Mouse (Mus musculus): ENCODE measurements around the gene Pus3.
A peak's percentile ranks its signal among the peaks of the same experiment; 100 is the strongest.

The Pus3 gene

GRCm38 (mm10) chr9:35558257-35559008 lies at the start of gene Pus3, which contains the start of gene Ddx25:
TSS of gene Pus3 (plus strand) at chr9:35558595.
TSS of gene Ddx25 (minus strand) at chr9:35558528.
- DNase-seq (ENCODE audit: low spot score) = peak; percentile 26

- DNase-seq (ENCODE audit: low spot score) = no peak
Observed at GRCm38 (mm10) chr9:35513900-35514299, 44.5 kb upstream of the Pus3 start.

- no peak for DNase-seq (ENCODE audit: low spot score)
Observed at GRCm38 (mm10) chr9:35516182-35516581, 42.2 kb upstream of the Pus3 start.

GRCm38 (mm10) chr9:35516711-35517110 lies 41.7 kb upstream of the Pus3 start:
- DNase-seq (ENCODE audit: low spot score) = no peak

- no peak for DNase-seq (ENCODE audit: low spot score)
Observed at GRCm38 (mm10) chr9:35518169-35518568, 40.2 kb upstream of the Pus3 start, which contains the start of gene Gm1113. TSS of gene Gm1113 (minus strand) at chr9:35518269.

GRCm38 (mm10) chr9:35520631-35521348 lies 37.6 kb upstream of the Pus3 start:
- DNase-seq (ENCODE audit: low spot score) = no peak

GRCm38 (mm10) chr9:35522241-35522640 lies 36.2 kb upstream of the Pus3 start:
- DNase-seq (ENCODE audit: low spot score) = no peak

- no peak for DNase-seq (ENCODE audit: low spot score)
Observed at GRCm38 (mm10) chr9:35522821-35523515, 35.4 kb upstream of the Pus3 start.

GRCm38 (mm10) chr9:35523541-35523940 lies 34.9 kb upstream of the Pus3 start:
- peak; percentile 37 for DNase-seq (ENCODE audit: low spot score)

GRCm38 (mm10) chr9:35523941-35524411 lies 34.4 kb upstream of the Pus3 start:
- peak; percentile 62 for DNase-seq (ENCODE audit: low spot score)

- DNase-seq (ENCODE audit: low spot score) = no peak
Observed at GRCm38 (mm10) chr9:35529141-35529540, 29.3 kb upstream of the Pus3 start.

GRCm38 (mm10) chr9:35529796-35530195 lies 28.6 kb upstream of the Pus3 start:
- DNase-seq (ENCODE audit: low spot score) = no peak

GRCm38 (mm10) chr9:35533266-35533665 lies 25.1 kb upstream of the Pus3 start:
- no peak for DNase-seq (ENCODE audit: low spot score)

GRCm38 (mm10) chr9:35535110-35535509 lies 23.3 kb upstream of the Pus3 start:
- no peak for DNase-seq (ENCODE audit: low spot score)

- DNase-seq (ENCODE audit: low spot score) = no peak
Observed at GRCm38 (mm10) chr9:35535876-35536275, 22.5 kb upstream of the Pus3 start.

- no peak for DNase-seq (ENCODE audit: low spot score)
Observed at GRCm38 (mm10) chr9:35539001-35539750, 19.2 kb upstream of the Pus3 start.

GRCm38 (mm10) chr9:35541024-35541423 lies 17.4 kb upstream of the Pus3 start:
- DNase-seq (ENCODE audit: low spot score) = no peak

GRCm38 (mm10) chr9:35541488-35541887 lies 16.9 kb upstream of the Pus3 start:
- peak; percentile 72 for DNase-seq (ENCODE audit: low spot score)

GRCm38 (mm10) chr9:35541941-35542340 lies 16.5 kb upstream of the Pus3 start:
- no peak for DNase-seq (ENCODE audit: low spot score)

- no peak for DNase-seq (ENCODE audit: low spot score)
Observed at GRCm38 (mm10) chr9:35543099-35543860, 15.1 kb upstream of the Pus3 start.

- no peak for DNase-seq (ENCODE audit: low spot score)
Observed at GRCm38 (mm10) chr9:35544666-35545065, 13.7 kb upstream of the Pus3 start.

Measured in ovary, postnatal 36 days (tissue).